Mouse (Mus musculus): ENCODE measurements around the gene Smarca5. TPM values are rescaled to one million over a fixed set of nuclear protein-coding genes. Genes with fewer than 3 reads are reported as not detected.

The Smarca5 gene
- total RNA-seq, 2 experiments from 2014 or later, result 54.1 to 58.3 TPM

GRCm38 (mm10) chr8:80669277-80669901, 69.9 kb downstream of the Smarca5 start:
- no peak for DNase-seq (ENCODE audit: extremely low spot score in 1 of 2, low spot score in 1 of 2)

GRCm38 (mm10) chr8:80663476-80663875, 75.8 kb downstream of the Smarca5 start:
- no peak for DNase-seq (ENCODE audit: extremely low spot score in 1 of 2, low spot score in 1 of 2)

- no peak for DNase-seq (ENCODE audit: extremely low spot score in 1 of 2, low spot score in 1 of 2)
Measured at GRCm38 (mm10) chr8:80661055-80661454, 78.2 kb downstream of the Smarca5 start.

- DNase-seq (ENCODE audit: extremely low spot score in 1 of 2, low spot score in 1 of 2), result no peak
Measured at GRCm38 (mm10) chr8:80657639-80658038, 81.7 kb downstream of the Smarca5 start.

Other genes starting within 250 kb of the Smarca5 start
- not detected for gene Gypa, start 245.7 kb downstream of the Smarca5 start, total RNA-seq (2021)
- 1 to 10 TPM in 1 of 2 experiments, under 1 TPM in 1; 0.77 to 1.3 TPM for gene Frem3, start 128.4 kb downstream of the Smarca5 start, total RNA-seq (2021)
- gene Gab1, start 141.0 kb upstream of the Smarca5 start, total RNA-seq (2021), result 10 to 100 TPM; 20.0 to 23.0 TPM